Mouse (Mus musculus): ENCODE data around the gene Zdhhc22. TPM values are rescaled to one million over a fixed set of nuclear protein-coding genes. Genes with fewer than 3 reads are reported as not detected.

The Zdhhc22 gene
- total and polyA plus RNA-seq, 2 experiments from 2014 or later = not detected

- Histone ChIP-seq H3K9me3 (replicated peaks; ENCODE audit: control insufficient read depth, low read length) (no peaks in the 10 kb centered on the region), H3K4me3 (ENCODE audit: low read depth, low read length) (no peak overlapping the region), H3K4me2 (ENCODE audit: low read depth, low read length) (peak overlapping the region; percentile 26; the same call in 1 of the 2 replicates), H3K27ac (ENCODE audit: low read depth) (peak overlapping the region; percentile 100), H3K4me1 (ENCODE audit: control insufficient read depth, insufficient read depth) (peaks cover 29% of the 10 kb centered on the region), H3K9ac (replicated peaks; ENCODE audit: low read depth, low read length) (no peak overlapping the region), H3K27me3 (ENCODE audit: control insufficient read depth, insufficient read depth, low read length) (no peaks in the 10 kb centered on the region), H3K36me3 (replicated peaks; ENCODE audit: control insufficient read depth, insufficient read depth, low read length) (peaks cover 9% of the 10 kb centered on the region)
- DNase-seq (ENCODE audit: low spot score) (peak; percentile 87), ATAC-seq (ENCODE audit: insufficient read depth, low read depth) (no peak)
- WGBS = 17% methylated on average over 6 of the region's 6 CpGs
- no peak for TF ChIP-seq EP300 (IDR thresholded peaks at IDR 0.05; ENCODE audit: low read depth)
- TF ChIP-seq CTCF (IDR thresholded peaks at IDR 0.05; ENCODE audit: low read depth) = no peak
Measured at GRCm38 (mm10) chr12:86948627-86949026, 41.6 kb downstream of the Zdhhc22 start.

- Histone ChIP-seq H3K4me1 (ENCODE audit: control insufficient read depth, insufficient read depth) (peaks cover 29% of the 10 kb centered on the region), H3K27ac (ENCODE audit: low read depth) (peak overlapping the region; percentile 100), H3K9ac (replicated peaks; ENCODE audit: low read depth, low read length) (peak overlapping the region; percentile 91), H3K4me2 (ENCODE audit: low read depth, low read length) (peak overlapping the region; percentile 96), H3K36me3 (replicated peaks; ENCODE audit: control insufficient read depth, insufficient read depth, low read length) (peaks cover 5% of the 10 kb centered on the region), H3K9me3 (replicated peaks; ENCODE audit: control insufficient read depth, low read length) (no peaks in the 10 kb centered on the region), H3K4me3 (ENCODE audit: low read depth, low read length) (peak overlapping the region; percentile 82), H3K27me3 (ENCODE audit: control insufficient read depth, insufficient read depth, low read length) (no peaks in the 10 kb centered on the region)
- no peak for DNase-seq (ENCODE audit: low spot score)
- no peak for TF ChIP-seq EP300 (IDR thresholded peaks at IDR 0.05; ENCODE audit: low read depth)
- TF ChIP-seq CTCF (IDR thresholded peaks at IDR 0.05; ENCODE audit: low read depth) = no peak
- WGBS = 16% methylated on average over 26 of the region's 26 CpGs
- ATAC-seq (ENCODE audit: insufficient read depth, low read depth) = no peak
Measured at GRCm38 (mm10) chr12:86947681-86948401, 42.4 kb downstream of the Zdhhc22 start.

GRCm38 (mm10) chr12:86946862-86947574, 43.2 kb downstream of the Zdhhc22 start, which contains the start of gene Cipc:
Cipc (plus strand) TSS chr12:86947043.
- peaks cover 29% of the 10 kb centered on the region for H3K4me1 ChIP-seq (ENCODE audit: control insufficient read depth, insufficient read depth)
- peak within 1 kb of the TSS; percentile 91 for H3K9ac ChIP-seq (replicated peaks; ENCODE audit: low read depth, low read length)
- H3K27me3 ChIP-seq (ENCODE audit: control insufficient read depth, insufficient read depth, low read length) = no peaks in the 10 kb centered on the region
- DNase-seq (ENCODE audit: low spot score) (peak; percentile 99), ATAC-seq (ENCODE audit: insufficient read depth, low read depth) (peak; percentile 97)
- WGBS = under 1% methylated on average over 64 of the region's 64 CpGs
- H3K4me2 ChIP-seq (ENCODE audit: low read depth, low read length) = peak within 1 kb of the TSS; percentile 96
- H3K9me3 ChIP-seq (replicated peaks; ENCODE audit: control insufficient read depth, low read length) = no peaks in the 10 kb centered on the region
- peak within 1 kb of the TSS; percentile 82 for H3K4me3 ChIP-seq (ENCODE audit: low read depth, low read length)
- H3K36me3 ChIP-seq (replicated peaks; ENCODE audit: control insufficient read depth, insufficient read depth, low read length) = no peaks in the 10 kb centered on the region
- TF ChIP-seq EP300 (IDR thresholded peaks at IDR 0.05; ENCODE audit: low read depth) (peak; percentile 85), CTCF (IDR thresholded peaks at IDR 0.05; ENCODE audit: low read depth) (no peak)
- H3K27ac ChIP-seq (ENCODE audit: low read depth) = peak within 1 kb of the TSS; percentile 100

GRCm38 (mm10) chr12:86946301-86946781, 43.9 kb downstream of the Zdhhc22 start:
- Histone ChIP-seq H3K4me1 (ENCODE audit: control insufficient read depth, insufficient read depth) (peaks cover 36% of the 10 kb centered on the region), H3K4me2 (ENCODE audit: low read depth, low read length) (peak overlapping the region; percentile 96), H3K9me3 (replicated peaks; ENCODE audit: control insufficient read depth, low read length) (no peaks in the 10 kb centered on the region), H3K27me3 (ENCODE audit: control insufficient read depth, insufficient read depth, low read length) (no peaks in the 10 kb centered on the region), H3K4me3 (ENCODE audit: low read depth, low read length) (peak overlapping the region; percentile 82), H3K27ac (ENCODE audit: low read depth) (peak overlapping the region; percentile 100), H3K36me3 (replicated peaks; ENCODE audit: control insufficient read depth, insufficient read depth, low read length) (no peaks in the 10 kb centered on the region), H3K9ac (replicated peaks; ENCODE audit: low read depth, low read length) (peak overlapping the region; percentile 91)
- under 1% methylated on average over 17 of the region's 17 CpGs for WGBS
- ATAC-seq (ENCODE audit: insufficient read depth, low read depth) (no peak), DNase-seq (ENCODE audit: low spot score) (peak; percentile 43)
- TF ChIP-seq EP300 (IDR thresholded peaks at IDR 0.05; ENCODE audit: low read depth) = no peak
- TF ChIP-seq CTCF (IDR thresholded peaks at IDR 0.05; ENCODE audit: low read depth) = no peak

GRCm38 (mm10) chr12:86945126-86945525, 45.1 kb downstream of the Zdhhc22 start:
- H3K4me3 ChIP-seq (ENCODE audit: low read depth, low read length) = no peak overlapping the region
- 23% methylated on average over 4 of the region's 4 CpGs for WGBS
- TF ChIP-seq CTCF (IDR thresholded peaks at IDR 0.05; ENCODE audit: low read depth) = peak; percentile 60
- TF ChIP-seq EP300 (IDR thresholded peaks at IDR 0.05; ENCODE audit: low read depth) = no peak
- H3K27ac ChIP-seq (ENCODE audit: low read depth) = no peak overlapping the region
- no peak overlapping the region for H3K9ac ChIP-seq (replicated peaks; ENCODE audit: low read depth, low read length)
- H3K27me3 ChIP-seq (ENCODE audit: control insufficient read depth, insufficient read depth, low read length) = no peaks in the 10 kb centered on the region
- ATAC-seq (ENCODE audit: insufficient read depth, low read depth) (no peak), DNase-seq (ENCODE audit: low spot score) (no peak)
- H3K36me3 ChIP-seq (replicated peaks; ENCODE audit: control insufficient read depth, insufficient read depth, low read length) = no peaks in the 10 kb centered on the region
- H3K4me1 ChIP-seq (ENCODE audit: control insufficient read depth, insufficient read depth) = peaks cover 34% of the 10 kb centered on the region
- no peak overlapping the region for H3K4me2 ChIP-seq (ENCODE audit: low read depth, low read length)
- H3K9me3 ChIP-seq (replicated peaks; ENCODE audit: control insufficient read depth, low read length) = no peaks in the 10 kb centered on the region

All from heart, postnatal 0 days (tissue).